Mouse (Mus musculus) kidney, embryonic 16.5 days (tissue): Measurements from ENCODE around the gene Glp1r. TPM values are rescaled to one million over a fixed set of nuclear protein-coding genes. Genes with fewer than 3 reads are reported as not detected.

ENCODE experiments used
- ATAC-seq: fragments of 200-750 bp; cut with Nextera tagmentation; 2 replicates; pipeline ENCODE4 v1.8.0; 2017; ENCODE audit warnings: moderate TSS enrichment; ENCODE audit not compliant: low FRiP score, low TSS enrichment
- H3K27ac ChIP-seq: fragments of 300-500 bp; sonication (generic); 2 replicates; pipeline ENCODE4 v1.5.1; 2014; ENCODE audit warnings: low read length
- H3K27me3 ChIP-seq: fragments of 300-500 bp; sonication (generic); 2 replicates; pipeline ENCODE4 v1.6.1; 2014; ENCODE audit warnings: low read length, control low read depth, mixed read lengths; ENCODE audit not compliant: insufficient read depth
- H3K36me3 ChIP-seq: fragments of 300-500 bp; sonication (generic); 2 replicates; pipeline ENCODE4 v1.6.1; 2014; ENCODE audit warnings: low read length, control low read depth, mixed read lengths; ENCODE audit not compliant: insufficient read depth
- H3K4me1 ChIP-seq: fragments of 300-500 bp; sonication (generic); 2 replicates; pipeline ENCODE4 v1.6.1; 2014; ENCODE audit warnings: low read length, control low read depth, mixed read lengths; ENCODE audit not compliant: insufficient read depth
- H3K4me2 ChIP-seq: fragments of 300-500 bp; sonication (generic); replicated peaks from 2 replicates; pipeline ENCODE4 v1.6.1; 2014; ENCODE audit warnings: low read depth, low read length
- H3K4me3 ChIP-seq: fragments of 300-500 bp; sonication (generic); 2 replicates; pipeline ENCODE4 v1.5.1; 2014; ENCODE audit warnings: mild to moderate bottlenecking, low read length
- H3K9ac ChIP-seq: fragments of 300-500 bp; sonication (generic); replicated peaks from 2 replicates; pipeline ENCODE4 v1.6.1; 2014; ENCODE audit warnings: low read length
- H3K9me3 ChIP-seq: fragments of 300-500 bp; sonication (generic); 2 replicates; pipeline ENCODE4 v1.6.1; 2016; ENCODE audit warnings: low read length, control low read depth
- WGBS: fragments of 180-500 bp; shearing (Covaris S2); extraction: QIAGEN DNeasy Blood & Tissue Kit; methylation state at CpG from one replicate; pipeline ENCODE4 v1.1.7; 2014; 5-methylcytosine and 5-hydroxymethylcytosine counted together
- polyA plus RNA-seq: library from polyadenylated mRNA; unstranded; fragments of >200 nt; fragmentation: Nextera tagmentation; extraction: Ambion mirVana; gene quantifications from 2 replicates; pipeline ENCODE4 v1.2.1, GENCODE M21; 2015

Gene Glp1r
- polyA plus RNA-seq, 1 experiment from 2014 or later, result 0.49 TPM

GRCm38 (mm10) chr17:30877456-30877855 lies 24.2 kb upstream of the Glp1r start:
- Histone ChIP-seq H3K4me1 (peaks cover 3% of the 10 kb centered on the region; the same call in 1 of the 2 replicates), H3K4me3 (no peak overlapping the region), H3K9ac (no peak overlapping the region), H3K27ac (no peak overlapping the region), H3K9me3 (peaks cover 5% of the 10 kb centered on the region; the same call in 1 of the 2 replicates), H3K4me2 (no peak overlapping the region), H3K27me3 (no peaks in the 10 kb centered on the region; the same call in 1 of the 2 replicates), H3K36me3 (no peaks in the 10 kb centered on the region)
- ATAC-seq, result no peak
- WGBS, result 49% methylated on average over 7 of the region's 7 CpGs

GRCm38 (mm10) chr17:30878626-30879025 lies 23.0 kb upstream of the Glp1r start:
- peaks cover 6% of the 10 kb centered on the region; the same call in 1 of the 2 replicates for H3K4me1 ChIP-seq
- no peak for ATAC-seq
- peaks cover 6% of the 10 kb centered on the region; the same call in 1 of the 2 replicates for H3K27me3 ChIP-seq
- H3K27ac ChIP-seq, result no peak overlapping the region
- no peak overlapping the region for H3K4me3 ChIP-seq
- no peak overlapping the region for H3K9ac ChIP-seq
- peaks cover 5% of the 10 kb centered on the region; the same call in 1 of the 2 replicates for H3K9me3 ChIP-seq
- no peaks in the 10 kb centered on the region for H3K36me3 ChIP-seq
- 29% methylated on average over 6 of the region's 6 CpGs for WGBS
- H3K4me2 ChIP-seq, result no peak overlapping the region

GRCm38 (mm10) chr17:30880391-30880790 lies 21.2 kb upstream of the Glp1r start:
- no peaks in the 10 kb centered on the region for H3K36me3 ChIP-seq
- no peak overlapping the region for H3K9ac ChIP-seq
- 90% methylated on average over 3 of the region's 3 CpGs for WGBS
- no peak overlapping the region for H3K4me2 ChIP-seq
- H3K27ac ChIP-seq, result no peak overlapping the region
- no peaks in the 10 kb centered on the region; the same call in 1 of the 2 replicates for H3K9me3 ChIP-seq
- H3K4me3 ChIP-seq, result no peak overlapping the region
- ATAC-seq, result no peak
- peaks cover 7% of the 10 kb centered on the region; the same call in 1 of the 2 replicates for H3K4me1 ChIP-seq
- peaks cover 6% of the 10 kb centered on the region; the same call in 1 of the 2 replicates for H3K27me3 ChIP-seq

GRCm38 (mm10) chr17:30881001-30881400 lies 20.6 kb upstream of the Glp1r start:
- no peak for ATAC-seq
- Histone ChIP-seq H3K4me2 (no peak overlapping the region), H3K9me3 (peaks cover 4% of the 10 kb centered on the region; the same call in 1 of the 2 replicates), H3K36me3 (no peaks in the 10 kb centered on the region), H3K4me3 (no peak overlapping the region), H3K27ac (no peak overlapping the region), H3K27me3 (peaks cover 6% of the 10 kb centered on the region; the same call in 1 of the 2 replicates), H3K4me1 (peaks cover 7% of the 10 kb centered on the region; the same call in 1 of the 2 replicates), H3K9ac (no peak overlapping the region)
- WGBS, result 38% methylated on average over 2 of the region's 2 CpGs

GRCm38 (mm10) chr17:30882206-30882605 lies 19.4 kb upstream of the Glp1r start:
- no peak overlapping the region for H3K9ac ChIP-seq
- no peak overlapping the region for H3K4me2 ChIP-seq
- peaks cover 6% of the 10 kb centered on the region; the same call in 1 of the 2 replicates for H3K27me3 ChIP-seq
- WGBS, result 6% methylated on average over 6 of the region's 6 CpGs
- H3K27ac ChIP-seq, result no peak overlapping the region
- no peak overlapping the region for H3K4me3 ChIP-seq
- ATAC-seq, result no peak
- no peaks in the 10 kb centered on the region for H3K36me3 ChIP-seq
- peaks cover 7% of the 10 kb centered on the region; the same call in 1 of the 2 replicates for H3K4me1 ChIP-seq
- peaks cover 12% of the 10 kb centered on the region; the same call in 1 of the 2 replicates for H3K9me3 ChIP-seq

- no peak overlapping the region for H3K4me2 ChIP-seq
- H3K27ac ChIP-seq, result no peak overlapping the region
Measured at GRCm38 (mm10) chr17:30883534-30883933, 18.1 kb upstream of the Glp1r start.

GRCm38 (mm10) chr17:30892086-30892485 lies 9.5 kb upstream of the Glp1r start:
- H3K27ac ChIP-seq, result no peak overlapping the region
- no peaks in the 10 kb centered on the region for H3K27me3 ChIP-seq
- no peaks in the 10 kb centered on the region for H3K9me3 ChIP-seq
- H3K36me3 ChIP-seq, result no peaks in the 10 kb centered on the region
- H3K4me3 ChIP-seq, result no peak overlapping the region
- H3K9ac ChIP-seq, result no peak overlapping the region
- H3K4me2 ChIP-seq, result no peak overlapping the region
- no peak for ATAC-seq
- H3K4me1 ChIP-seq, result no peaks in the 10 kb centered on the region
- 40% methylated on average over 1 of the region's 1 CpGs for WGBS

More at GRCm38 (mm10) chr17:30883534-30883933, 18.1 kb upstream of the Glp1r start:
- Histone ChIP-seq H3K9me3 (peaks cover 12% of the 10 kb centered on the region; the same call in 1 of the 2 replicates), H3K36me3 (no peaks in the 10 kb centered on the region), H3K9ac (no peak overlapping the region), H3K4me1 (peaks cover 7% of the 10 kb centered on the region; the same call in 1 of the 2 replicates), H3K27me3 (peaks cover 6% of the 10 kb centered on the region; the same call in 1 of the 2 replicates), H3K4me3 (no peak overlapping the region)
- WGBS, result 43% methylated on average over 8 of the region's 8 CpGs
- ATAC-seq, result no peak

- ATAC-seq, result no peak
- H3K27me3 ChIP-seq, result no peaks in the 10 kb centered on the region
- H3K4me1 ChIP-seq, result no peaks in the 10 kb centered on the region
- no peaks in the 10 kb centered on the region for H3K9me3 ChIP-seq
- no peak overlapping the region for H3K4me3 ChIP-seq
- WGBS, result 31% methylated on average over 2 of the region's 2 CpGs
- H3K27ac ChIP-seq, result no peak overlapping the region
- no peak overlapping the region for H3K9ac ChIP-seq
- no peaks in the 10 kb centered on the region for H3K36me3 ChIP-seq
- no peak overlapping the region for H3K4me2 ChIP-seq
Measured at GRCm38 (mm10) chr17:30892730-30893129, 8.9 kb upstream of the Glp1r start.

GRCm38 (mm10) chr17:30897075-30897474 lies 4.5 kb upstream of the Glp1r start:
- Histone ChIP-seq H3K27ac (no peak overlapping the region), H3K4me2 (no peak overlapping the region), H3K9me3 (no peaks in the 10 kb centered on the region), H3K4me1 (peaks cover 7% of the 10 kb centered on the region; the same call in 1 of the 2 replicates), H3K27me3 (peaks cover 23% of the 10 kb centered on the region), H3K36me3 (no peaks in the 10 kb centered on the region), H3K4me3 (no peak overlapping the region), H3K9ac (no peak overlapping the region)
- WGBS, result 22% methylated on average over 2 of the region's 2 CpGs
- no peak for ATAC-seq

GRCm38 (mm10) chr17:30904096-30904495 lies 2.5 kb downstream of the Glp1r start:
- Histone ChIP-seq H3K36me3 (no peaks in the 10 kb centered on the region), H3K9me3 (no peaks in the 10 kb centered on the region), H3K27ac (no peak overlapping the region), H3K4me3 (no peak overlapping the region), H3K9ac (no peak overlapping the region), H3K4me2 (no peak overlapping the region), H3K4me1 (peaks cover 7% of the 10 kb centered on the region; the same call in 1 of the 2 replicates), H3K27me3 (peaks cover 37% of the 10 kb centered on the region)
- ATAC-seq, result 0 out of 2 replicates have a peak, but pooled peaks have one; percentile 17
- 74% methylated on average over 2 of the region's 2 CpGs for WGBS
